Comparison of ENCODE assay signal across 22 mouse cellular contexts in the genomic region with DNA sequence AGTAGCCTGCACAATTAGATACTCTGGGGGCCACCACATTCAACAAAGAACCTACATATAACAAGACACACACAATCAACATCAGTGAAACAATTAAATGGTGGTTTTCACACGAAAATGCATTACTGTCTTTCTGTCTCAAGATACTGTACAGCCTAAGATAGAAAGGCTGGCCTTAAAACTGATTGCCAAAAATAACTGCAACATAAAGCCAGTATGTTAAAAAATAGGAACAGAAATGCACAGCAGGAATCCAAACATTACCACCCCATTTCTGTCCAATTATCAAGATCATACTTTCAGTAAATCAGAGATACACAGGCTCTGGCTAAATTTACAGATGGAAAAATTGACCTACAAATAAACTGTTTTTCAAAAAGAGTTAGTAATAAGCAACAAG. TPM values are rescaled to one million over a fixed set of nuclear protein-coding genes. Genes with fewer than 3 reads are reported as not detected.
"Had no signal": no experiment of that assay in that cellular context is flagged by ENCODE, and none has a peak within 500 bp of the region (broad histone marks: within the 10 kb centered on the region; RNA-seq: fewer than 3 reads in every experiment).

No protein-coding gene starts in this region.

- H3K4me2 ChIP-seq: kidney, embryonic 15.5 days; limb, embryonic 13.5 days; liver, embryonic 12.5 days; liver, embryonic 15.5 days; midbrain, embryonic 13.5 days; neural tube, embryonic 13.5 days had no signal

- DNase-seq: kidney, adult 8-10 months; kidney, postnatal 10 days; kidney, postnatal 36 days; liver; lung, adult 18-20 months; lung, postnatal 14 days; right cerebral cortex, postnatal 25 days; thymus, adult 18-20 months; thymus, postnatal 36 days had no signal

- H3K4me3 ChIP-seq: kidney, embryonic 15.5 days; limb, embryonic 10.5 days; limb, embryonic 13.5 days; liver, embryonic 12.5 days; liver, embryonic 15.5 days; megakaryocyte, embryonic 14.5 days; midbrain, embryonic 10.5 days; midbrain, embryonic 13.5 days; myocyte; neural tube, embryonic 13.5 days had no signal

- H3K27ac ChIP-seq: kidney, embryonic 15.5 days; limb, embryonic 10.5 days; limb, embryonic 13.5 days; liver, embryonic 12.5 days; liver, embryonic 15.5 days; midbrain, embryonic 10.5 days; midbrain, embryonic 13.5 days; neural tube, embryonic 13.5 days had no signal

- H3K9ac ChIP-seq: kidney, embryonic 15.5 days; limb, embryonic 13.5 days; liver, embryonic 12.5 days; liver, embryonic 15.5 days; midbrain, embryonic 13.5 days; neural tube, embryonic 13.5 days had no signal

- H3K36me3 ChIP-seq: limb, embryonic 13.5 days; liver, embryonic 15.5 days; midbrain, embryonic 13.5 days; neural tube, embryonic 13.5 days had no signal

- H3K27me3 ChIP-seq: kidney, embryonic 15.5 days; limb, embryonic 13.5 days; liver, embryonic 12.5 days; liver, embryonic 15.5 days; megakaryocyte, embryonic 14.5 days; midbrain, embryonic 13.5 days; neural tube, embryonic 13.5 days had no signal

- H3K9me3 ChIP-seq: kidney, embryonic 15.5 days; limb, embryonic 10.5 days; limb, embryonic 13.5 days; liver, embryonic 12.5 days; liver, embryonic 15.5 days; megakaryocyte, embryonic 14.5 days; midbrain, embryonic 10.5 days; midbrain, embryonic 13.5 days; neural tube, embryonic 13.5 days had no signal

- ATAC-seq: liver, embryonic 12.5 days; midbrain, embryonic 13.5 days; midbrain, embryonic 16.5 days had no signal

RNA-seq across cellular contexts. Expression of gene Bst1, which starts 41.7 kb away (rescaled TPM):
- total RNA-seq: layer of hippocampus, postnatal 25 days; left cerebral cortex, adult 18-20 months had no signal
- polyA plus RNA-seq: midbrain, embryonic 10.5 days; midbrain, embryonic 13.5 days; myocyte had no signal
